Mouse (Mus musculus) stomach, postnatal 0 days (tissue): Measurements from ENCODE around the gene Repin1. TPM values are rescaled to one million over a fixed set of nuclear protein-coding genes. Genes with fewer than 3 reads are reported as not detected.

Source experiments
- ATAC-seq: fragments of 200-750 bp; cut with Nextera tagmentation; 2 replicates; pipeline ENCODE4 v1.8.0; 2017; ENCODE audit not compliant: low FRiP score, low TSS enrichment
- DNase-seq: peaks from one replicate; pipeline ENCODE4 v3.0.0-alpha.2; 2016; ENCODE audit warnings: low spot score
- H3K27ac ChIP-seq: fragments of 300-500 bp; sonication (generic); replicated peaks from 2 replicates; pipeline ENCODE4 v1.5.1; 2014; ENCODE audit warnings: mild to moderate bottlenecking, control low read depth
- H3K27me3 ChIP-seq: fragments of 300-500 bp; sonication (generic); 2 replicates; pipeline ENCODE4 v1.6.1; 2014; ENCODE audit warnings: low read length; ENCODE audit not compliant: control insufficient read depth, insufficient read depth
- H3K36me3 ChIP-seq: fragments of 300-500 bp; sonication (generic); 2 replicates; pipeline ENCODE4 v1.6.1; 2014; ENCODE audit warnings: low read length, mixed read lengths; ENCODE audit not compliant: control insufficient read depth, insufficient read depth
- H3K4me1 ChIP-seq: fragments of 300-500 bp; sonication (generic); replicated peaks from 2 replicates; pipeline ENCODE4 v1.6.1; 2014; ENCODE audit warnings: antibody characterized with exemption; ENCODE audit not compliant: control insufficient read depth, insufficient read depth
- H3K4me2 ChIP-seq: fragments of 300-500 bp; sonication (generic); replicated peaks from 2 replicates; pipeline ENCODE4 v1.6.1; 2014; ENCODE audit warnings: low read depth, mild to moderate bottlenecking, control low read depth, moderate library complexity
- H3K4me3 ChIP-seq: fragments of 300-500 bp; sonication (generic); 2 replicates; pipeline ENCODE4 v1.5.1; 2014; ENCODE audit warnings: low read depth, low read length, control low read depth
- H3K9ac ChIP-seq: fragments of 300-500 bp; sonication (generic); 2 replicates; pipeline ENCODE4 v1.6.1; 2014; ENCODE audit warnings: mild to moderate bottlenecking, low read length, control low read depth, mixed read lengths
- H3K9me3 ChIP-seq: fragments of 300-500 bp; sonication (generic); 2 replicates; pipeline ENCODE4 v1.6.1; 2016; ENCODE audit warnings: low read length; ENCODE audit not compliant: control insufficient read depth
- CTCF ChIP-seq: IDR thresholded peaks from 2 replicates; pipeline ENCODE4 v1.5.1; 2016; ENCODE audit warnings: antibody characterized with exemption, low read depth, mild to moderate bottlenecking, moderate library complexity
- EP300 ChIP-seq: optimal IDR thresholded peaks from 2 replicates; pipeline ENCODE3; 2016; ENCODE audit warnings: antibody characterized with exemption
- WGBS: fragments of 180-500 bp; shearing (Covaris S2); extraction: QIAGEN DNeasy Blood & Tissue Kit; methylation state at CpG from one replicate; pipeline ENCODE4 v1.1.7; 2014; 5-methylcytosine and 5-hydroxymethylcytosine counted together
- polyA plus RNA-seq: library from polyadenylated mRNA; unstranded; fragments of >200 nt; fragmentation: Nextera tagmentation; extraction: Ambion mirVana; gene quantifications from 2 replicates; pipeline ENCODE4 v1.2.1, GENCODE M21; 2015

Gene Repin1
- polyA plus RNA-seq, 1 experiment from 2014 or later, result 11.6 TPM

- ATAC-seq (no peak), DNase-seq (no peak)
- no peaks in the 10 kb centered on the region for H3K36me3 ChIP-seq
- H3K27ac ChIP-seq, result no peak overlapping the region
- WGBS, result 66% methylated on average over 6 of the region's 6 CpGs
- no peaks in the 10 kb centered on the region for H3K9me3 ChIP-seq
- TF ChIP-seq EP300 (no peak), CTCF (no peak)
- no peak overlapping the region for H3K4me3 ChIP-seq
- no peak overlapping the region for H3K4me2 ChIP-seq
- no peaks in the 10 kb centered on the region for H3K4me1 ChIP-seq
- H3K27me3 ChIP-seq, result no peaks in the 10 kb centered on the region
- H3K9ac ChIP-seq, result no peak overlapping the region
These were observed 44.3 kb downstream of the Repin1 start for GRCm38 (mm10) chr6:48637811-48638500.

- DNase-seq, result no peak
- Histone ChIP-seq H3K36me3 (no peaks in the 10 kb centered on the region), H3K9me3 (no peaks in the 10 kb centered on the region), H3K27me3 (no peaks in the 10 kb centered on the region), H3K4me1 (no peaks in the 10 kb centered on the region), H3K27ac (no peak overlapping the region), H3K9ac (no peak overlapping the region), H3K4me3 (no peak overlapping the region), H3K4me2 (no peak overlapping the region)
- ATAC-seq, result no peak
- 64% methylated on average over 2 of the region's 2 CpGs for WGBS
- TF ChIP-seq CTCF (no peak), EP300 (no peak)
These were observed 44.9 kb downstream of the Repin1 start for GRCm38 (mm10) chr6:48638553-48638952.

- DNase-seq (no peak), ATAC-seq (no peak)
- WGBS, result 63% methylated on average over 6 of the region's 6 CpGs
- TF ChIP-seq EP300 (no peak), CTCF (no peak)
- H3K9me3 ChIP-seq, result no peaks in the 10 kb centered on the region
- H3K27ac ChIP-seq, result no peak overlapping the region
- H3K4me3 ChIP-seq, result no peak overlapping the region
- H3K27me3 ChIP-seq, result no peaks in the 10 kb centered on the region
- no peaks in the 10 kb centered on the region for H3K4me1 ChIP-seq
- no peak overlapping the region for H3K9ac ChIP-seq
- H3K4me2 ChIP-seq, result no peak overlapping the region
- H3K36me3 ChIP-seq, result no peaks in the 10 kb centered on the region
These were observed 47.7 kb downstream of the Repin1 start for GRCm38 (mm10) chr6:48641391-48641790.

GRCm38 (mm10) chr6:48642764-48643292 is 49.1 kb downstream of the Repin1 start:
- Histone ChIP-seq H3K9ac (no peak overlapping the region), H3K4me2 (no peak overlapping the region), H3K27me3 (no peaks in the 10 kb centered on the region), H3K36me3 (no peaks in the 10 kb centered on the region), H3K9me3 (no peaks in the 10 kb centered on the region), H3K4me3 (no peak overlapping the region), H3K27ac (no peak overlapping the region), H3K4me1 (no peaks in the 10 kb centered on the region)
- no peak for TF ChIP-seq EP300
- TF ChIP-seq CTCF, result peak; percentile 82
- WGBS, result 17% methylated on average over 4 of the region's 4 CpGs
- ATAC-seq (no peak), DNase-seq (no peak)

GRCm38 (mm10) chr6:48645660-48646308 is 52.1 kb downstream of the Repin1 start:
- no peak overlapping the region for H3K4me3 ChIP-seq
- H3K4me1 ChIP-seq, result no peaks in the 10 kb centered on the region
- no peak overlapping the region for H3K4me2 ChIP-seq
- no peaks in the 10 kb centered on the region for H3K9me3 ChIP-seq
- WGBS, result 7% methylated on average over 12 of the region's 12 CpGs
- no peak overlapping the region for H3K9ac ChIP-seq
- ATAC-seq (peak; percentile 59), DNase-seq (peak; percentile 75)
- H3K27me3 ChIP-seq, result no peaks in the 10 kb centered on the region
- no peaks in the 10 kb centered on the region for H3K36me3 ChIP-seq
- no peak for TF ChIP-seq EP300
- TF ChIP-seq CTCF, result peak; percentile 93
- no peak overlapping the region for H3K27ac ChIP-seq

GRCm38 (mm10) chr6:48646309-48646690 is 52.6 kb downstream of the Repin1 start:
- Histone ChIP-seq H3K36me3 (no peaks in the 10 kb centered on the region), H3K27ac (no peak overlapping the region), H3K4me3 (no peak overlapping the region), H3K4me1 (no peaks in the 10 kb centered on the region), H3K27me3 (no peaks in the 10 kb centered on the region), H3K9ac (no peak overlapping the region), H3K4me2 (no peak overlapping the region), H3K9me3 (no peaks in the 10 kb centered on the region)
- ATAC-seq (no peak), DNase-seq (no peak)
- no peak for TF ChIP-seq EP300
- no peak for TF ChIP-seq CTCF
- WGBS, result 69% methylated on average over 4 of the region's 4 CpGs
